Mouse (Mus musculus) heart, embryonic 12.5 days (tissue): ENCODE measurements around the gene Otx1. TPM values are rescaled to one million over a fixed set of nuclear protein-coding genes. Genes with fewer than 3 reads are reported as not detected.
A peak's percentile ranks its signal among the peaks of the same experiment; 100 is the strongest.

Experiments
- ATAC-seq: fragments of 200-750 bp; cut with Nextera tagmentation; 2 replicates; pipeline ENCODE4 v1.8.0; 2017; ENCODE audit warnings: moderate TSS enrichment, moderate library complexity; ENCODE audit not compliant: insufficient number of reproducible peaks, low FRiP score
- H3K27ac ChIP-seq: fragments of 300-500 bp; sonication (generic); 2 replicates; pipeline ENCODE4 v1.5.1; 2016; ENCODE audit warnings: mild to moderate bottlenecking, moderate library complexity; ENCODE audit not compliant: poor library complexity, severe bottlenecking
- H3K27me3 ChIP-seq: fragments of 300-500 bp; sonication (generic); replicated peaks from 2 replicates; pipeline ENCODE4 v1.6.1; 2016; ENCODE audit warnings: mild to moderate bottlenecking, moderate library complexity
- H3K36me3 ChIP-seq: fragments of 300-500 bp; sonication (generic); 2 replicates; pipeline ENCODE4 v1.6.1; 2016; ENCODE audit warnings: mild to moderate bottlenecking, moderate library complexity
- H3K4me1 ChIP-seq: fragments of 300-500 bp; sonication (generic); replicated peaks from 2 replicates; pipeline ENCODE4 v1.6.1; 2016; ENCODE audit warnings: mild to moderate bottlenecking
- H3K4me2 ChIP-seq: fragments of 300-500 bp; sonication (generic); 2 replicates; pipeline ENCODE4 v1.6.1; 2016; ENCODE audit warnings: mild to moderate bottlenecking, moderate library complexity
- H3K4me3 ChIP-seq: fragments of 300-500 bp; sonication (generic); 2 replicates; pipeline ENCODE4 v1.5.1; 2016; ENCODE audit warnings: mild to moderate bottlenecking
- H3K9ac ChIP-seq: fragments of 300-500 bp; sonication (generic); 2 replicates; pipeline ENCODE4 v1.6.1; 2016; ENCODE audit warnings: mild to moderate bottlenecking, moderate library complexity
- H3K9me3 ChIP-seq: fragments of 300-500 bp; sonication (generic); replicated peaks from 2 replicates; pipeline ENCODE4 v1.6.1; 2016; ENCODE audit warnings: mild to moderate bottlenecking, moderate library complexity
- WGBS: fragments of 180-500 bp; shearing (Covaris S2); methylation state at CpG from one replicate; pipeline ENCODE4 v1.1.7; 2016; 5-methylcytosine and 5-hydroxymethylcytosine counted together
- polyA plus RNA-seq: library from polyadenylated mRNA; unstranded; fragments of >200 nt; fragmentation: Nextera tagmentation; extraction: Ambion mirVana; gene quantifications from 2 replicates; pipeline ENCODE4 v1.2.1, GENCODE M21; 2016

Gene Otx1
- polyA plus RNA-seq, 1 experiment from 2014 or later, result 0.28 TPM

GRCm38 (mm10) chr11:21998141-21999047 is 4.3 kb downstream of the Otx1 start:
- peak overlapping the region; percentile 6; the same call in 1 of the 2 replicates for H3K4me3 ChIP-seq
- H3K4me2 ChIP-seq, result no peak overlapping the region
- 11% methylated on average over 32 of the region's 32 CpGs for WGBS
- no peaks in the 10 kb centered on the region for H3K9me3 ChIP-seq
- H3K27me3 ChIP-seq, result peaks cover 62% of the 10 kb centered on the region
- H3K4me1 ChIP-seq, result peaks cover 48% of the 10 kb centered on the region
- ATAC-seq, result no peak
- H3K9ac ChIP-seq, result no peak overlapping the region
- no peaks in the 10 kb centered on the region for H3K36me3 ChIP-seq
- no peak overlapping the region for H3K27ac ChIP-seq

DNA sequence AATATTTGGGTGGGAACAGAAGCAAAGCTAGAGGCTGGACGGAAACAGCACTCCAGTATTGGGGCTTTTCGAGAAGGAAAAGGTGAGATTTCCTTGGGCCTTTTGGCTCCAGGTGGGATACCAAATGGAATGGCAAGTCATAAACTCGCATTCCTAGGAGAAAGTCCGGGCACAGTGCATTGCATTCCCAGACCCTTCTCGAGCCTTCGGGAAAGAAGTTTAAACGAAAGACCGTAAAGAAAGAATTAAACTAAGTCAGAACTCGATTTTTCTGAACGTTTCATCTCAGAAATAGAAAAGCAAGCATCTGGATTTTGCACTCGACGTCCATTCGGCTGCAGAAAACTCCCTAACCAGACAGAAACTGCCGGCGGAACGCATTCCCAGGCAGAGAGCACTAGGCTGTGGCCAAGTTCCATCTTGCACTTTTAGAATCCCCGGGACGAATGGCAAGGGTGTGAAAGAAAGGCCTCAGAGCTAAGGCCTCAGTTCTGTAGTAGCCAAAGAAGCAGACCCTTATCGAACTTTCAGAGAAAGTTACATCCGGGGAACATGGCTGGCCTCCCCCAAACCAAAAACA is 5.0 kb downstream of the Otx1 start:
- peaks cover 67% of the 10 kb centered on the region for H3K27me3 ChIP-seq
- H3K4me2 ChIP-seq, result 0 out of 2 replicates have a peak overlapping the region, but pooled peaks have one; percentile 72
- no peak for ATAC-seq
- H3K4me3 ChIP-seq, result peak overlapping the region; percentile 6; the same call in 1 of the 2 replicates
- peaks cover 50% of the 10 kb centered on the region for H3K4me1 ChIP-seq
- 4% methylated on average over 20 of the region's 20 CpGs for WGBS
- H3K27ac ChIP-seq, result no peak overlapping the region
- H3K9me3 ChIP-seq, result peaks cover 4% of the 10 kb centered on the region; the same call in 1 of the 2 replicates
- no peak overlapping the region for H3K9ac ChIP-seq
- H3K36me3 ChIP-seq, result no peaks in the 10 kb centered on the region

DNA sequence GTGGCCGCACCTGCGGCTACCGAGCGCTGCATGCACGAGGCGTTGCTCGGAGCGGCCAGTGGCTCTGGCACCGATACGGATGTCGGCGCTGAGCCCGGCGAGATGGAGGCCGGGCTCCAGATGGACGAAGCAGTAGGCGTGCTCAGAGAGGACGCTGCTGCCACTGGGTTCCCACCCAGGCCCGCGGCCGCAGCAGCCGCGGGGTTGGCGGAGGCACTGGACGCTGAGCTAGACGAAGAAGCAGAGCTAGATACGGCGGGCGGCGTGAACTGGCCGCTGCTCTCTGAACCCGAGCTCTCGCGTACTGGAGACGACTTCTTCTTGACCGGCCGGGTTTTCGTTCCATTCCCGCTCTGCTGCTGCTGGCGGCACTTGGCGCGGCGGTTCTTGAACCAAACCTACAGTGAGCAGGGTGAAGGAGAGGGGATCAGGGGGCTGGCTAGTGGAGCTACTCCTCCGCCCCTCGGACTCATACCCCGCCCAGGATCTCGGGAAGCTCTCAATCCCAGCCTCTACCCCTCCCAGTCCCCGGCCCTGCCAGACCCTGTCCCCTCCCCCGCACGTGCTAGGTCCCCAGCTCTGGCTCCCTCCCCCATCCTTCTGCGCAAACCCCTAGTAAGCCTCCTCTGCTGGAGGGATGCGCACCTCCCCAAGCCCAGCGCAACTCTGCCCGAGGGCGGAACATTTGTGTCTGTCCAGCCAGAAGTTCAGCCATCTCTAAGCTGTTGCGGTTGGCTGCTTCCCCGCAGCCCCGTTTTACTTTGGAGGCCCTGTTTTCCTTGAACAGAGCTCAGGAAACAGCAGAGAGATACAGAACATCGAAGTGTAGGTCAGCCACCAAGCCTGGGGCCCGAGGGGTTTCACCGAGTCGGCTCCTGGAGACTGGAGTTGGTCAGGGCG is 5.8 kb downstream of the Otx1 start:
- Histone ChIP-seq H3K9me3 (peaks cover 4% of the 10 kb centered on the region; the same call in 1 of the 2 replicates), H3K27me3 (peaks cover 69% of the 10 kb centered on the region), H3K9ac (0 out of 2 replicates have a peak overlapping the region, but pooled peaks have one; percentile 10), H3K4me3 (peak overlapping the region; percentile 45), H3K4me2 (peak overlapping the region; percentile 72), H3K27ac (no peak overlapping the region), H3K36me3 (no peaks in the 10 kb centered on the region), H3K4me1 (peaks cover 47% of the 10 kb centered on the region)
- under 1% methylated on average over 63 of the region's 63 CpGs for WGBS
- no peak for ATAC-seq

DNA sequence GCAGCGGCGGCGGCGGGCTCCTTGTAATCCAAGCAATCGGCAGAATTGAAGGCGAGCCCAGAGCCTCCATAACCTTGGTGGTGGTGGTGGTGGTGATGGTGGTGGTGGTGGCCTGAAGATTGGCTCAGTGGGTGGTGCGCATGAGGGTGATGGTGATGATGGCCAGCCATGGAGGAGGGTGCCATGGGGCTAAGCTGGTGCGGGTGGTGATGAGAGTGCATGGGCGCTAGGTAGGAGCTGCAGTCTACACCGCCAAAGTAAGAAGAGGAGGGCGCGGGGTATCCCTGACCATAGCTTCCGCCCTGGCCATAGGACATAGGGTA is 6.4 kb downstream of the Otx1 start:
- H3K9me3 ChIP-seq, result peaks cover 4% of the 10 kb centered on the region; the same call in 1 of the 2 replicates
- H3K4me1 ChIP-seq, result peaks cover 47% of the 10 kb centered on the region
- no peak for ATAC-seq
- H3K9ac ChIP-seq, result no peak overlapping the region
- no peaks in the 10 kb centered on the region for H3K36me3 ChIP-seq
- no peak overlapping the region for H3K27ac ChIP-seq
- H3K4me2 ChIP-seq, result peak overlapping the region; percentile 72
- WGBS, result 4% methylated on average over 13 of the region's 13 CpGs
- peak overlapping the region; percentile 45 for H3K4me3 ChIP-seq
- peaks cover 71% of the 10 kb centered on the region for H3K27me3 ChIP-seq

DNA sequence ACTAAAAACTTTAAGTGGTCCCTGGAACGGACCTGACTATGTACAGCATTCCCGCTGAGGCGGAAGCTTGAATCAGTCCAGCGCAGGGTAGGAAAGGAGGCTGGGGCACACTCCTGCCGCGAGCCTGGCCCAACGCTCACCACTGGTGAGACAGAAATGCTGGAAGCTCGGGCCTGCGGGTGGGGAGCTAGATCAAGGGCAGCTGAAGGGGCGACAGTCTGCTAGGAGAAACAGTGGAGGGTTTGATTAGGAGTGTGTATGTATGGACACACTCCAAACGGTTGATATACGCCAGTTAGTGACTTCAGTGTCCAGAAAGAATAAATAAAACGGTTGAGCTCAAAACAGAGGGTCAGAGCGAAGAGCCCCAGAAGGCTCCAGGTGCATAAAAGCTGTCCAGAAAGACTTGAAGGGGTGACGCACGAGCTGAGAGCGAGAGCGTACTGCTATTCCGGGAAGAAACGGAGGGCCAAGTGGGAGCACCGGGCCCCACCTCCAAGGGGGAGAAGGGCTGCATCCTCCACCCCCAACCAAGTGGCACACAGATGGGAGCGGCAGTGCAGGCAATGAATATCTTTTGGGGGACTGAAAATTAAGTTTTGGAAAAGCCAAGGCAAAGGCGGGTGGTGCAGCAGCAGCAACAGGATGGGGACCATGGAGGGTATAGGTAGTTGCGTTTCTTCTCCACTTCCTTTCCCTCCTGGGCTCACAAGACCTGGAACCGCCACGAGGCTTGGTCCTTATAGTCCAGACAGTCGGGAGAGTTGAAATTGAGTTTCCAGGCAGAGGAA is 7.0 kb downstream of the Otx1 start:
- Histone ChIP-seq H3K27ac (no peak overlapping the region), H3K4me1 (peaks cover 42% of the 10 kb centered on the region), H3K9me3 (peaks cover 4% of the 10 kb centered on the region; the same call in 1 of the 2 replicates), H3K4me3 (peak overlapping the region; percentile 45; the same call in 1 of the 2 replicates), H3K4me2 (peak overlapping the region; percentile 72), H3K27me3 (peaks cover 69% of the 10 kb centered on the region), H3K36me3 (no peaks in the 10 kb centered on the region), H3K9ac (no peak overlapping the region)
- 5% methylated on average over 27 of the region's 27 CpGs for WGBS
- no peak for ATAC-seq

GRCm38 (mm10) chr11:21994377-21995370 is 8.0 kb downstream of the Otx1 start:
- no peak overlapping the region for H3K4me2 ChIP-seq
- peaks cover 63% of the 10 kb centered on the region for H3K27me3 ChIP-seq
- H3K9me3 ChIP-seq, result peaks cover 4% of the 10 kb centered on the region; the same call in 1 of the 2 replicates
- no peak overlapping the region for H3K9ac ChIP-seq
- WGBS, result 2% methylated on average over 34 of the region's 34 CpGs
- ATAC-seq, result no peak
- no peaks in the 10 kb centered on the region for H3K36me3 ChIP-seq
- no peak overlapping the region for H3K4me3 ChIP-seq
- no peak overlapping the region for H3K27ac ChIP-seq
- H3K4me1 ChIP-seq, result peaks cover 37% of the 10 kb centered on the region

DNA sequence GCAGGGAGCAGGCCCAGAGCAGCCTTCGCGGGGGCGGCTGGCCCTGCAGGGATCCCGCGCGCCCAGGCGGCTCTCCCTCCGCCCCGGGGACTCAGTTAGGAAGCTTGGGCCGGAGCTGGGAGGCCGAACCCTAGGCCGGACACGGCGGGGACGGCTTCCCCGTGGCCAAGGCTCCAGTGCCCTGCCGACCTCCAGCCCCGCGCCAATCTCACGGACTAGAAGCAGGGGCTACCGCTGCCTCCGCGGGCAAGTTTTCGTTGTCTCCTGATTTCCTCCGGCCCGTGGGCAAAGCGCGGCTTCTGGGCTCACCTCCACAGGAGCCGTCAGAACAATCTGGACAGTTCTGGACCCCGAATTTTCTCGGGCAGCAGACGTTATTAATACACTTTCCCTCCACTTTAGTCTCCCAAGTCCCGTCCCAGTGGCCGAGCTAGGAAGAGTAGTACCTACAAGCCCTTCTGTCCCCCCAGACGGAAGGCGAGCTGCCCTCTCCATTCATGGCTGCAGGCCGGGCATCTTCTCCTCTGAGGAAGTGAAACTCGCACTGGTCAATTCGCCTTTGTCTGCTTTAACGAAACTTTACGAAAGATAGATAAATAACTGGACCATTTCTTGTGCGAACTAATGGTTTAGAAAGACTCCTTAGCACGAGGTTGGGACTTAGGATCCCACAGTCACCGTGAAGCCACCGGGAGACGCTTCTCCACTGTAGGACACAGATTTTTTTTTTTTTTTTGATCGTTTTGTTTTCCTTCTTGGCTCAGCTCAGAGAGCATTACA is 8.9 kb downstream of the Otx1 start:
- Histone ChIP-seq H3K4me2 (peak overlapping the region; percentile 45), H3K27ac (no peak overlapping the region), H3K4me3 (peak overlapping the region; percentile 16), H3K4me1 (peaks cover 37% of the 10 kb centered on the region), H3K36me3 (no peaks in the 10 kb centered on the region), H3K9ac (no peak overlapping the region), H3K27me3 (peaks cover 64% of the 10 kb centered on the region), H3K9me3 (peaks cover 4% of the 10 kb centered on the region)
- no peak for ATAC-seq
- 2% methylated on average over 47 of the region's 47 CpGs for WGBS

- under 1% methylated on average over 91 of the region's 96 CpGs for WGBS
- peaks cover 61% of the 10 kb centered on the region for H3K27me3 ChIP-seq
- H3K9ac ChIP-seq, result no peak overlapping the region
- peak overlapping the region; percentile 16 for H3K4me3 ChIP-seq
- peaks cover 7% of the 10 kb centered on the region for H3K9me3 ChIP-seq
- H3K4me2 ChIP-seq, result peak overlapping the region; percentile 45
- H3K4me1 ChIP-seq, result peaks cover 32% of the 10 kb centered on the region
- H3K27ac ChIP-seq, result no peak overlapping the region
- no peaks in the 10 kb centered on the region for H3K36me3 ChIP-seq
- no peak; the same call in 1 of the 2 replicates for ATAC-seq
Observed at GRCm38 (mm10) chr11:21992761-21993596, 9.7 kb downstream of the Otx1 start.
